Mouse (Mus musculus) gastrocnemius, adult 18-20 months (tissue): ENCODE data around the gene Acvr1. TPM values are rescaled to one million over a fixed set of nuclear protein-coding genes. Genes with fewer than 3 reads are reported as not detected.

Experiments
- DNase-seq: peaks from one replicate; pipeline ENCODE4 v3.0.0; 2021; ENCODE audit warnings: low spot score
- total RNA-seq, 2 experiments: library from RNA; stranded (reverse); gene quantifications; 2 replicates each; pipeline ENCODE4 v1.2.3; 2021

Acvr1 gene
- total RNA-seq, 2 experiments from 2014 or later: 20.6 to 26.8 TPM

DNA sequence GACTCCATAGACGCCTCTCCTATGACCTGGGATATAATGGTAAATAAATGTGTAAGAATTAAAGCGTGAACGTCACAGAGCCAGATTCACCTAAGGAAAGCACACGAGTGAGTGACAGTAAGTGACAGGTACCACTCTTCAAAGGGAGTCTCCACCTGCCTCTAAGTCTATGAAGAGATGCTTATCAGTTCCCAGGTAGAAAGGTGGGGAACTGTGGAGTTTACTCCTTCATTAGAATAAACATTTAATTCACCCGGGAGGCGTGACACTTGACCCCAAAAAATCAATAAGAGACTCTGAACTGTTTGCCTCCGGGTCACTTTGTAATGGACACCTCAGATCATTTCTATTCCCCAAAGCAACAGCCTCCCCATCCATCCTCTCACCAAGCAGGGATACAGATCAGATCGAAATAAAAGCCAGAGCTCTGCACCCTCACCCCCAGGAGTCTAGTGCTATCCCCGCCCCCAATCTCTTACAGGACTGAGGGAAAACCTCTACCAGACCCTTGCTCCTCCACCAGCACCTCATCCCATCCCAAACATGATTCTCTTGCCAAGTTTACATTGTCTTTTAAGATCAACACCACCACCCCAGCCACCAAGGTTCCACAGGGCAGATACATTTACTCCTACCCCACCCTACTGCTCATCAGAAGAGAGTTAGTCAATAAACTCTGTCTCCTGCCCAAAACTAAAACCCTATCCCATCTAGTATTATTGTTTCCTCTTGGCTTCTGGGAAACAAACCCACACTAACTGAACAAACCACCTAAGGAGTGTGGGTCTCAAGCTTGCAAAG, 9.7 kb downstream of the Acvr1 start:
- no peak for DNase-seq

DNA sequence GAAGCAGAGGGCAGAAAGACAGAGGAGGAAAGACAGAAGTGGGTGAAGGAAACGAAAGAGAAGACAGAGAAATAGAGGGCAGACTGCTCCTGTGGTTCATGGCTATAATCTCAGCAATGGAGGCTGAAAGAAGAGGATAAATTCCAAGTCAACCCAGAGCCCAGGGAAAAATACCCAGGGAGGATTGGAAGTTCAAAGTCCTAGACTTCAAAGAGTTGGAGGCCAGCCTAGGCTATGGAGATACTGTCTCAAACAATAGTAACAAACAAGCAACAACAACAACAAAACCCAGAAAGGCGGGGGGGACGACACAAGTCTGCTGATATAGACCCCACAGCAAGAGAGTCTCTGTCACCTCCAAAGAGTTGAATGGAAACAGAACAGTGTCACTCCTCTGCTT, 14.7 kb downstream of the Acvr1 start:
- DNase-seq: no peak

DNA sequence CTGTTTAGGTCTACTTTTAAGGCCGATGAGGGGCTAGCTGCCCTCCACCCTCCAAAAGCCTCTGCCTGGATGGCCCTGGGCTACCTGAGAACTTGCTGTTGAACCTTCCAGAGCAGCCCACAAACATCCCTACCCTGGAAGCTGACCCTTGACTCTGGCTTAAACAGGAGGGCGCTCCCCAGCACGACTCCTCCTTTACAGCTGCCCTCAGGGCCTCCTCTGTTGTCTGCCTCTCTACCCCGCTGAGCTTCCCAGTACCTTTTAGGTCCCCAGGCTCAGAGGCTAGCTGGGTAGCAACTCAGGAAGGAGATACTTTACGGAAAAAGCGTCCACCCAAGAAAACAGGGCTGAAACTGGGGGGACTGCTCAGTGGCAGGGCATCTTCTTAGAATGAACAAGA, 15.1 kb downstream of the Acvr1 start:
- DNase-seq: no peak

DNA sequence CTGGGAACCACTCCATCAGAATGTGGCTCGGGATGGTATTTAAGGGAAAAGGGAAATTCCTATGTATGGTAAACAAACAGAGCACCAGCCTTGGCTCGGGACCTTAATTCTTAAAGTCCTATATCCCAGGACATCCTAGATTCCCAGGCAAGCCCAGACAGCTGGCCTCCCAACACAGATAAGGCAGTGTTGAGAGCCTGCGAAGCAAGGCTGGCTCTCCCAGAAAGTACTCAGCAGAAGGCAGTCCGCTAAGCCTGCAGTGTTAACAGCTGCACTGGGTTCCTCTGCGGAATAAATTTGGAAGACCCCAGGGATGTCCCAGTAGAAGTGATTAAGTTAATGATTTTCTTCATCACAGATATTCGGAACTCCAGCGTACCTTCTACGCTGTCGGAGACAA, 16.5 kb downstream of the Acvr1 start:
- no peak for DNase-seq

DNA sequence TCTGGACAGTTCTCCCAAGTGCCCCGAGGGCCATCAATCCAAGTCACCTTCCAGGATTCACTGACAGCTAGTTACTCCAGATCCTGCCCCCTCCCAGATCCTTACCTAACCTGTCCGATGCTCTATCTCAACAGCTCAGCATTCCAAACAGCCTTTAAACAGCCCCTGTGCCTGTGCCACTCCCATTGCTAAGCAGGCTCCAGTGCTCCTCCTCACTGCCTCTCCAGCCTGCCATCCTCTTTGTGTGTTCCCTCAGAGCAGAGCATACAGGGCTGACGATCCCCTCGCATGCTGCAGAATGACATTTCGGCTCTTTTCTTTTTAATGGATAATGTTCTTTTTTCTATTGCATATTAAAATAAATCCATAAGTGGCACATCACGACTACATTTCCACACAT, 17.0 kb downstream of the Acvr1 start:
- DNase-seq: no peak

DNA sequence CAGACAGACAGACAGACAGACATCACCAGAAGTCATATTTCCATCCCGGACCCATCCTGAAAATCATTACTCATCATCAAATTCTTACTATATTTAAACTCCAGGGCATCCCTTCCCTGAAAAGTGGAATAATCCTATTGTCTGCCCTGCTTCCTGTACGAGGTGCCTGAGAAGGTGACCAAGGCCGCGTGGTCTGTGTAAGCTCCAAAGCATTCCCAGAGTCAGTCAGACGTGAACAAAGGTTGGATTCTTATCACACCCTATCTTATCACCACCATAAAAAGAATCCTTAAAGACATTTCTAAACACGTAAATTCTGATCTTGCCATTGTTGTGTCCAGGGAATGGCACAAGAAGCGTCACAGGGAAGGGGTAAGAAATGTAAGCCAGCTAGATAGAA, 18.0 kb downstream of the Acvr1 start:
- no peak for DNase-seq

DNA sequence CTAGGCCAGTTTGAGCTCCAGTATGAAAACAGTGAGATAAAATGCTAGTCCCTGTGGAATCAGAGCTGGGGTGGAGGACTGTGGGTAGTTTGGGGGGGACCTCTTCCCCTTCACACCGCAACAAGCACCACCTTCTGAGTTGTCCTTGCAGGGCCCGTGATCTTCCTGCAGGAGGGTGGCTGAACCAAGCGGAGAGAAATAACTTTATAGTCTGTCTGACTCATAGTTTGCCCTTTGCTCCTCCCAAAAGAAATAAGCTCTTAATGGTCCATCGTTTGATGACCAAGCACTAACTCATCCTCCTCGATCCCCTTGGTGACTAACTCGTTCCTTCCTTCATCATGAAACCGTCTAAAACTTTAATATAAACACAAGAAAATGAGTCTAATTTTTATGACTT, 20.7 kb downstream of the Acvr1 start:
- DNase-seq: no peak

DNA sequence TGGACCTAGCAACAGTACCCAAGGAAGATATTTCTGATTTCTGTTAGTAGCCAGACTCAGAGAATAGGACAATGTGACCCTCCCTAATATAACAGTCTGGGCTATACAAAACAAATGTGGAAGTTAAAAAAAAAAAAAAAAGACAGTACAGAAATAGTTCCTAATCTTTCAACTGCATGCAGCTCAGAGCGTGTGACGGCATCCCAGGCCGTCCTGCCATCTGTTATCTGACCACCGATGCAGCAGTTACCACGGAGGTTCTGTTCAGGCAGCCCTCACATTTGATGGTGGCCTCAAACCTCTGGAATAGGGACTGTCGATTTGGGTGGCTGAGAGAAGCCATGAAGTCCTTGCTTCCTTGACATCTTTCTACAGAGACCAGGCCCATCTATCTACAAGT, 22.6 kb downstream of the Acvr1 start:
- no peak for DNase-seq

DNA sequence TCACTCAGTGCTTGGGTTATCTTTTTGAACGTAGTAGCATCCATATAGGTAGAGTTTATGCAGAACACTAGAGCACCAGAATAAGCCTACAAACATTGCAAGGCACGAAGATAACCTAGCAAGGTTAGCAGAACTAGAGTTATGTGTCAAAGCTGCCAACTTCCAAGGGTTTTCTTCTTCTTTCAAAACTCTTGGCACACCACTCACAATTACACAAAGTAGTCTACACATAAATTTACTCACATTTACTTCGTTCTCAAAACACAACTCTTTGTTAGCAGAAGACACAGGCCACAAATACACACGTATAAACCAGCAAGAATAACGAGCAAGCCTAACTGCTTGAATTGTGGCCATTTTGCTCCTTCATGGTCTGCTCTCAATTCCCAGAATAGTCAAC, 23.7 kb downstream of the Acvr1 start:
- no peak for DNase-seq

DNA sequence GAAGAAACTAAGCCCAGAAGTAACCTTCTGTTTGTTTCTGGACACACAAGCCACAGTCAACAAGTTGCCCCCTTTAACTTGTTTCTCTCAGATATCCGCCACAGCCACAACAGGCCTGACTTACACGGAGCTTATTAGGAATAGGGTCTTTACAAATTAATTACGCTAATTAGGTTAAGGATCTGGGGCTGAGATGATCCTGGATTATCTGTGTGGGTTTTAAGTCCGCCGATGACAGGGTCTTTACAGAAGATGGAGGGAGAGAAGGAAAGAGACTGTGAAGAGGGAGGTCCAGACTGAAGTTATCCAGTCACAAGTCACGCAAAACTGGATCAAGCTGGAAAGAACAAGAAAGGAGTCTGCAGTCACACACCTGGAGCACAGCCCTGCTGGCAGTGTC, 28.8 kb downstream of the Acvr1 start:
- DNase-seq: no peak

DNA sequence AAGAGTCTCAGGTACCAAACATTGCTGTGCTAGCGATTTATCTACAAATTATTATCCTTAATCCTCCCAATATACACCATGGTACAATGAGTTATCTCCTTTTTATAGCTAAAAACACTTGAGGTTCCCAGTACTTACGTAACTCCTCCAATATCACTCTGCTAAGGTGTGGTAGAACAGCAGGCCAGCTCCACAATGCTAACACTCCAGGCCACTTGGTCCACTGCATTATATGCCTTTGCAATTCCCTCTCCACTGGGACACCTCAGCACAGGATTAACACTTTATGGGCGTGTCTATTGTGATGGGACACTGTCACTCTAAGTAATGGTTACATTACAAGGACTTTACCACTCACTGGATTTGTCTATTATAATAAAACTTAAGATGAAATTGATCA, 30.2 kb downstream of the Acvr1 start:
- DNase-seq: no peak

DNA sequence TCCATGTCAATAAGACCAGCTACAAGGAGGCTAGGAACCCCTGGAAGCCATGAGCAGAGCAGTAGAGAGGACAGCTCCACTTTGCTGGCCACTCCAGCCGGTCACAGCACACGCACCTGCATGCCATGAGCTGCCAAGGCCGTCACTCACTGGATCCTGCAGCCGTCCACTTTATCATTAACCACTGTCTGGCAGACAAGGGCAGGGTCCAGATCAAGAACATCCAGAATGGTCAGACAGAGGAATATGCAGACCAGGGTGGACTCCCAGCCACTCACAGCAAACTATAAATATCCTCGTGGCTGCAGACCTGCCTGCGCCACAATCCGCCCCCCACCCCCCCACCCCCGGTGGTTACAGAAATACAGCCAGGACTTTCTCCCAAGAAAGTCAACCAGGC, 31.7 kb downstream of the Acvr1 start:
- no peak for DNase-seq

DNA sequence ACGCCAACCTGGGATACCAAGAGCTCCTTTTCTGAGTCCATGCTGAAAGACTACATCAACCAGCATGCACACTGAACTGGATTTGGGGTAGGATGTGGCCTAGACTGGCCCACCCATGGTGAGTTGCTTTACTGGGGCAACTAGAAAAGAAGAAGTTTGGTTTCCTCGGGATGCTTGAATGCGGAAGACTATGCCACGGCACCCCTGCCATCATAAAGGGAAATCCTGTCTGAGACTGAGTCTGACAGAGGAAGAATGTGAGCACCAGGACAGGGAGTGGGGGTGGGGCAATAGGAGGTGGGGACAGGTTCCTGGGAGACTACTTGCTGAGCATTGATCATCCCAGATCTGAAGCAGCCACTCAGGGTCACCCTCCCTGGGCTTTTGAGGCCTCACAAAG, 32.6 kb downstream of the Acvr1 start:
- no peak for DNase-seq

DNA sequence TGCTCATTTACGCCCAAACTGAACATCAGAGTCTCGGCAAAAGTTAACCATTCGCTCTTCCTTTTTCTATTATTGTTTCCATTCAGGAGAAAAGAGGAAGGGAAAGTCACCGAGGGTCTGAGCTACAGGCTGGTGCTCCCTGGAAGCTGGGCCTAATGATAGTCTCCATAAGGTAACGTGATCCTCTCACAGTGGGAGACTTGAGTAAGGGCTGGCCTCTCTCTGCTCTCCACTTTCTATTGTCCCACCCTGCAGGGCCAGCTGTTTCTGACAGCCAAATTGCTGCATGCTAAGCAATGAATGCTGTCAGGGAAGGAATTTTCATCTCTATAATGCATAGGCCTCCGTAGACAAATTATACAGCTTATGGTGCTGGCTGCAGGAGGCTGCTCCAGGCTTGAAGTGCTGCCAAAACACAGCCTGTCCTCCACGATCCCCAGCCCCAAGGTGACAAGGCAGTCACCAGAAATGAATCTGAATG, 33.4 kb downstream of the Acvr1 start:
- peak; percentile 21 for DNase-seq

DNA sequence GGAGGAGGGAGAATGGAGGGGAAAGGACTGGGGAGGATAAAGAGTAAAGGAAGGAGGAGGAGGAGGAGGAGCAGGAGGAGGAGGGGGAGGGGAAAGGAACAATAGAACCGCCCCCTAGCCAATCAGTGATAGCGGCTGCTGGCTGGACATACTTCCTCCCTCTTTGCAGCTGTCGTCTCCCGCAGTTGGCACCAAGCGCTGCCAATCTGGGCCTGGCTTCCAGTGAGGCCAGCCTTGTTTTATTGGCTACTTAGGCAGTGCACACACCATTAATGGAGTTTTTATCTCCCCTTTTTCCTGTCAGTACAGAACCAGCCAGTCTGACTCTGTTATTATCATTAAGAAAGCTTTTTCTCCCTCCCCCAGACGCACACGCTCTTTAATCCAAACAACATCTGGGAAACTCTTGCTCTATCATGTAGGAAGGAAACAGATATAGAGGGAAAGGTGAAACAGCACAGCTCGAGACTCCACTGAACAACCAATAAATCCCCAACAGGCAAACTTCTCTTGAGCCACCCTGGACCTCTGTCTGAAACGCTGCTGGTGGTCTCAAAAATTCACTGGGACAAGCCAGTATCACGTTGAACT, 34.6 kb downstream of the Acvr1 start:
- DNase-seq: peak; percentile 87

DNA sequence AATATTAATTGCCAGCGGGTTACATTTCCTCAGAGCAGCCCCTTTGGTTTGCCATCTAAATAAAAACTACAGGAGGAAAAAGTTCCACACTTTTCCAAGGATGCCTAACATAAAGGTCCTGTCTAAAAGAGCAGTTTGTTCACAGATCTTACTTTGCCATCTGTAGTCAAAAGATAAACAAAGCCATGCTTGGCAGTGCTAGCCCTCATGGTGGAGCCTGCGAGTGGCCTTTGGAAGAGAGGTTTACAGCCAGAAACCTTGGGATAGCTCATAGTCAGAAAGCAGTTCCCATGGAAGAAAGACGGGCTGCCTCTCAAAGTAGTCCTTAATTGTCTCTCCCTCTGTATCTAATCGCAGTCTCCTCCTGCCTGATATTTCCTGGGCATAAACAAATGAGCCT, 36.4 kb downstream of the Acvr1 start:
- DNase-seq: no peak

DNA sequence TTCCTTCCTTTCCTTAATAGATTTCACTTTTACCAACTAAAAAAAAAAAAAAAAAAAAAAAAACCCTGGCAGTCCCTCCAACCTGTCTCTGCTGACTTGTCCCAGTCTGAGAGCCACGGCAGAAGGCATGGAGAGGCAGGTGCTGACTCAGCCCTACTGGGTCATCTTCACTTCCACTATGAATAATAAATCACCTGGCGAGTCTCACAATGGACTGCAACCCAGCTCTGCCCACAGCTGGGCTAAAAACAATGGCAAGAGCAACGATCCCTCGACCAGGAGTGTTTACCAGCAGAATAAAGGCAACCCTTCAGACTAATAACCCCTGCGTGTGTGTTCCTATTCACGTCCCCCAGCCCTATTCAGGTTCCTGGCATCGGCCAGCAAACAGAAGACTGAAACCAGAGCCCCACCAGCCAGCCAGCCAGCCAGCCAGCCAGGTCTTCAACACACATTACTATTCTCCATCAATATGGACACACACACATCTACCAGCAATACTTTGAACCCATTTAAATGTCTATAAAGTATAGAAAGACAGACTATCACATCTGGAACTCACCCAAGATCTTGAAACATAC, 37.0 kb downstream of the Acvr1 start:
- DNase-seq: peak; percentile 30

DNA sequence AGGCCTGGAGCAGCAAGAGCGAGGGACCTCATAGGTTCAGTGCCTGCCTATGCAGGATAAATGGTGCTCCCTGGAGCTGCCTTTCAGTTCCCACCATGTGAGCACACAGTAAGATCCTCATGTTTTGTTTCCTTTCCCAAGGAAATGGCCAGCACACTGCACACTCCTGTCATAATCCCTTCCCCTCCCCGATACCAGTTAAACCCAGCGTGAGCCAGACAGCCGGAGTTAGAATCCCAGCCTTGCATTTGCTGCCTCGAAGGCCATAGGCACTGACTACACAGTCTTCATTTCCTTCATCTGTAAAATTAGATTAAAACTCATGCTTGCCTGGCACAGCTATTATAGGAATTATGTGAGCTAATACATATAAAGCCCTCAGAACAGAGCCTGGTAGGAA, 37.6 kb downstream of the Acvr1 start:
- DNase-seq: no peak

DNA sequence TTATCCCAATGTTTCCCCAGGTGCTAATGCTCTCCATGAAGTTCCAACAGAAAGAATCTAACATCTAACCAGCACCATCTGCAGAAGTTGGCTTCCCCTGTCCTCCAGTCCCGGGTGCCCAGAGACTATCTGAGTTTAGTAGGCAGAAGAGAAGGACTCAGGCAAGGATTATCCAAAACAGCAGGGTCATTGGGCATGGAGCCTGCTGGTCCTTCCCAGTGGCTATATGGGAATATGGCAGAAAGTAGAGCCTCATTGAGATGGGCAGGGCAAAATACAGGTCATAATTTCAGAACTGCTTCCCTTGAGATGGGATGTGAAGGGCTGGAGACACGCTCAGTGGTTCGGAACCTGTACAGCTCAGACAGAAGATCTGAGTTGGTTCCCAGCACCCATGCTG, 39.2 kb downstream of the Acvr1 start:
- DNase-seq: no peak

DNA sequence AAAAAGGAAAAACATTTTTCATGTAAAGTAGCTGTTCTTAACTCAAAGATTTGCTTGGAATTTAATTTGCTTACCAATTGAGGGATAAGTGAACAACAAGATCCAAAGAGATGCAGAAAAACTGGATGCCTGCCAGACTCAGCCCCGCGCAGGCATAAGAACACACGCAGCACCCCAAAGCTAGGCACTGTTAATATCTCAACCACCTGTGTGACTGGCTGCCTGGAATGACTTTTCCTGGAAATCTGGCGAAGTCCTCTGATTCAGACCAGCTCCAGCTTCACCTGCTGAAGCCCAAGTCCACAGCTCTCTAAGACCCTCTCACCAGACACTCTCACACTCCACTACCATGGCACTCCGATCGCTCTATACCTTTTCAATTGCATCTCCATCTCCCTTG, 42.6 kb downstream of the Acvr1 start:
- DNase-seq: no peak

DNA sequence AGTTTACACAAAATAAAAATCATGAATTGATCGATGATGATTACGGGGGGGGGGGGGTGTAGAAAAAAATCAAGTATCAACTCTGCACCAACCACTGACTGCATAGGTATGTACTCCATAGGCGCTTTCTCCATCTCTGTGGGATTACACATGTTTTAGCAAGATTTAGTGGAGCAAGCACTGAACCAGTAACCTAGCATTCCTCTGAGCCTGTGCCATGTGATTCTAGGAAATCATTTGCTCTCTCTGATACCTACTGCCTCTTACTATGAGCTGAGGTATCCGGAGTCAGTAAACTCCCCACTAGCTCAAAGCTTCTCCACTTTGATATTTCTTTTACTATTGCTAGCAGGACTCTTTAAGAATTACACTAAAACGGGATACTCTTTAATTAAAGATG, 43.1 kb downstream of the Acvr1 start:
- no peak for DNase-seq

DNA sequence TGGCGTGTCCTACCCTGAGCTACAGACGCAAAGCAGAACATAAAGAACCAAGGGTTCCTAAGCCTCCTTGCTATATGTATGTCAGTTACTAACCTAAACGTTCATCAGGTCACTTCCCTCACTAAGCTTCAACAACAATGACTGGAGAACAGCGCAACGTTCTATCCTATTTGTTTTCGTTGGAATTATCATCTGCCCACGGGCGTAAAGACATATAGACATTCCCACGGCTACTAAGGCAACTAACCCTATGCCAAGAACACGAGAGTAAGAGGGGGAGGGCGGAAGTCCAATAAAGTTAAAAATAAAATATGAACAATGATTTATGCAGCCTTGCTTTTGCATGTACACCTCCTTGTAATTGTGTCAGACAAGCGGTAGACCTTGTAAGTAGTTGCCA, 43.9 kb downstream of the Acvr1 start:
- no peak for DNase-seq

DNA sequence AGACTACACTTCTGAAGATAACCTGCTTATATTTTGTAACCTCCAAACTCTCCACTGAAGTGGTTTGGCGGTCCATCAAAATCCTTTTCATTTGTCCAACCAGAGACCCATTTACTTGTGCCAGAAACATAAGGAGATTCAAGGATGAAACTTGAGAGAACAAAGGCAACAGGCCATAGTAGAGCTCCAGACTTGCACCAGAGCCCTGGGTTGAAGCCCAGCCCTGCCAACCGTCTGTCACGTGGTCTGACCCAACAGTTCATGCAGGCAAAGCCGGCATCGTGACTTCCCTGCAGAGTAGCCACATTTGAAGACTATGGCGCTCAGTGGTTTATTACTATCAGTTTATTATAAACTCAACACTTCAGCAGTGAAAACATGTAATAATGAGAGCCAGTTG, 45.3 kb downstream of the Acvr1 start:
- no peak for DNase-seq
